Mouse (Mus musculus) spleen, adult 2 months (tissue): Measurements from ENCODE around the gene P2ry13.

ENCODE experiments used
- CTCF ChIP-seq: fragments of 200-500 bp; IDR thresholded peaks from 2 replicates; pipeline ENCODE4 v1.5.1; 2011; ENCODE audit warnings: mild to moderate bottlenecking, inconsistent platforms; ENCODE audit not compliant: insufficient read depth, insufficient read length, insufficient replicate concordance; ENCODE audit errors: extremely low read depth
- POLR2A ChIP-seq: fragments of 200-500 bp; IDR thresholded peaks from 2 replicates; pipeline ENCODE4 v1.6.1; 2011; ENCODE audit warnings: low read depth, low read length, inconsistent platforms

DNA sequence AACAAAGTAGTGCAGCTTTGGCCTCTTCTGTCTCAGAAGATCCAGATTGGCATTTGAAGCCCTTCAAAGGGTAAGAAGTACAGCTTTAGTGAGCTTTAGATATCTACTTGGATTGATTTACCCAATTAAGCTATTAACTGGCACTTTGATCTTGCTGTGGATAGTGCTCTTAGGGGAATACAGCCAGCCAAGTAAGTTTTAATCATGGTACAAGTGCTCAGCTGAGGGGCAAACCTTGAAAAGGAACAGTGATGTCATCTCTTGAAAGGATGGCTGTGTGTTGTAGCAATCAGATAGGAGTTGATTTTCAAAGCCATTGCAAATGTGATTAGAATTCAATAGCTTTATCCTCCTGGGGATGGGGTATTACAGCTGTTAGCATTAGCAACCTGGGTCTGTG lies 28.6 kb downstream of the P2ry13 start:
- TF ChIP-seq POLR2A (no peak), CTCF (no peak)
